Mouse (Mus musculus) heart, embryonic 11.5 days (tissue): ENCODE measurements around the gene Tnp2. TPM values are rescaled to one million over a fixed set of nuclear protein-coding genes. Genes with fewer than 3 reads are reported as not detected.

Experiments used
- ATAC-seq: fragments of 200-750 bp; cut with Nextera tagmentation; replicated peaks from 2 replicates; pipeline ENCODE4 v1.8.0; 2017; ENCODE audit warnings: moderate library complexity; ENCODE audit not compliant: insufficient number of reproducible peaks, low FRiP score, low TSS enrichment
- H3K27ac ChIP-seq: fragments of 300-500 bp; sonication (generic); 2 replicates; pipeline ENCODE4 v1.5.1; 2014; ENCODE audit warnings: mild to moderate bottlenecking, low read depth, low read length
- H3K27me3 ChIP-seq: fragments of 300-500 bp; sonication (generic); 2 replicates; pipeline ENCODE4 v1.6.1; 2014; ENCODE audit warnings: mild to moderate bottlenecking, low read length, mixed read lengths; ENCODE audit not compliant: control insufficient read depth, insufficient read depth
- H3K36me3 ChIP-seq: fragments of 300-500 bp; sonication (generic); 2 replicates; pipeline ENCODE4 v1.6.1; 2014; ENCODE audit warnings: mild to moderate bottlenecking, low read length, moderate library complexity, mixed read lengths; ENCODE audit not compliant: control insufficient read depth, insufficient read depth
- H3K4me1 ChIP-seq: fragments of 300-500 bp; sonication (generic); 2 replicates; pipeline ENCODE4 v1.6.1; 2014; ENCODE audit warnings: low read length; ENCODE audit not compliant: control insufficient read depth, insufficient read depth
- H3K4me2 ChIP-seq: fragments of 300-500 bp; sonication (generic); 2 replicates; pipeline ENCODE4 v1.6.1; 2014; ENCODE audit warnings: mild to moderate bottlenecking, moderate library complexity
- H3K4me3 ChIP-seq: fragments of 300-500 bp; sonication (generic); 2 replicates; pipeline ENCODE4 v1.5.1; 2014; ENCODE audit warnings: low read depth, low read length
- H3K9ac ChIP-seq: fragments of 300-500 bp; sonication (generic); 2 replicates; pipeline ENCODE4 v1.6.1; 2014; ENCODE audit warnings: mild to moderate bottlenecking, low read depth, low read length, moderate library complexity
- H3K9me3 ChIP-seq: fragments of 300-500 bp; sonication (generic); replicated peaks from 2 replicates; pipeline ENCODE4 v1.6.1; 2016; ENCODE audit warnings: low read length; ENCODE audit not compliant: control insufficient read depth
- WGBS: fragments of 180-500 bp; shearing (Covaris S2); extraction: QIAGEN DNeasy Blood & Tissue Kit; methylation state at CpG from one replicate; pipeline ENCODE4 v1.1.7; 2014; ENCODE audit not compliant: insufficient replicate concordance; 5-methylcytosine and 5-hydroxymethylcytosine counted together
- polyA plus RNA-seq: library from polyadenylated mRNA; unstranded; fragments of >200 nt; fragmentation: Nextera tagmentation; extraction: Ambion mirVana; gene quantifications from 2 replicates; pipeline ENCODE4 v1.2.1, GENCODE M21; 2014

Gene Tnp2
- polyA plus RNA-seq, 1 experiment from 2014 or later = not detected

DNA sequence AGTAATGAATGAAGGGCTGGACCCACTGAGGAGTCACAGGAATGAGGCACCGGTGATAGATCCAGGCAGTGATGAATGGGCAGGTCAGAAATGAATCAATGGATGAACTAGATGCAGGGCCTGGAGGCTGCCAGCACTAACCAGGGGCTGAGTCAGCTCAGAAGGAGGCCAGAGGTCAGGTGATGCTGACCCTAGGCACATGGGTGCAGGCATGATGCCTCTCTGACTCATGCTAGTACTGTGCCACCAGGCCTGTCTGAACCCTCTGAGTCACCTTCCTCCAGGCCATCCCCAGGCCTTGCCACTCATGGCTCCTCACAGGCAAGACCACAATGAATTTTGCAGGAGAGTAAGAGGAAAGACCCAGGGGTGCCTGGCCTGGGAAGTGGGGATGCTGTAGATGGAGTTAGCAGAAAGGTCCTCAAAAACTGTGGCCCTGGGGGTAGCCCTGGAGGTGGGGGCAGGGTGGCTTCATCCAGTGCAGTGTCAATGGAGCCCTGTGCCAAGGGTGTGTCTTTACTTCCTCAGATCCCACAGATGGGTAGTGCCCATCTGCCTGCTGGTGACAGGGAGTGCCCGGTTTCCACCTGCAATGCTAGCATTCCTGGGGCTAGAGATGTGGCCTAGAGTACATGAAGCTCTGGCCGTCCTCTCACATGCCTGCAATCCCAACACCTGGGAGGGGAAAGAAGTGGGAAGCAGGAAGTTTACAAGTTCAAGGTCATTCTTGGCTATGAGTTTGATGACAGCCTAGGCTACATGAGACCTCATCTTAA, 33.8 kb downstream of the Tnp2 start:
- H3K4me3 ChIP-seq = no peak overlapping the region
- H3K27me3 ChIP-seq = 0 out of 2 replicates have a peak, but pooled peaks cover 6% of the 10 kb centered on the region
- ATAC-seq = no peak
- H3K4me1 ChIP-seq = peaks cover 5% of the 10 kb centered on the region
- no peak overlapping the region for H3K9ac ChIP-seq
- H3K9me3 ChIP-seq = no peaks in the 10 kb centered on the region
- no peak overlapping the region for H3K27ac ChIP-seq
- WGBS = 79% methylated on average over 3 of the region's 3 CpGs
- no peaks in the 10 kb centered on the region for H3K36me3 ChIP-seq
- H3K4me2 ChIP-seq = no peak overlapping the region

DNA sequence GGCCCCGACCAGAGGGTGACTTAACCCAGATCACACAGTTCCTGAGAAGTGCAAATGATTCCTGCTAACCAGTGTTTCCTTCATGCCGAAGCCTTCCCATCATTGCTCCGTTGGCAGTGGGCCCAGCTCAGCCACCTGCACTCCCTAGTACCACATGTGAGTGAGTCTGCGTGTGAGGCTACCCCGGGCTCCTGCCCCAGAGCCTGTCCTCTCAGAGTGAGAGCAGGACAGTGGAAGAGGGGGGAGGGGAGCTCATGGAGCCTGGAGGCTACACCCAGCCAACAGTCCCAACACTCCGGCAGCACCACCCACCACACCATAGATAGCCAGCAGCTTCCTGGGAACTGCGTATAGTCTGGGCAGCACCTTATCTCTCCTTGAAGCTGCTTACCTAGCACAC, 38.6 kb downstream of the Tnp2 start:
- H3K27ac ChIP-seq = no peak overlapping the region

DNA sequence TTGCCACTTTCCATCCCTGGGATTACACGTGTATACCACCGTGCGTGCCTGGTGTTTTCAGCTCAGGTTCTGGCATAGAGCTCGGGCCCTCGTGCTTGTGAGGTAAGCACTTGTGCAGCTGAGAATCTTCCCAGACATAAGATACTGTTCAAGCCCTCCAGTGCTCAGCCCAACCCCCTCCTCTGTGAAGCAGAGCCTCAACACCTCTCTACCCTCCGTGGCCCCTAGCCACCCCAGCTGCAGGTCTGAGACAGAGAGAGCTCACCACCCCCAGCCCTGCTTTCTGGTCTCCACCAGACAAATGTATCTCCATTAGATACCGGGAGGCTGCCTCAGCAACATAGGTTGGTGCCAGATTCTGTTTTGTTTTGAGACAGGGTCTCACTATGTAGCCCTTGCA, 39.2 kb downstream of the Tnp2 start:
- WGBS = 34% methylated on average over 7 of the region's 7 CpGs
- peaks cover 14% of the 10 kb centered on the region for H3K4me1 ChIP-seq
- no peaks in the 10 kb centered on the region for H3K36me3 ChIP-seq
- no peak overlapping the region for H3K9ac ChIP-seq
- no peaks in the 10 kb centered on the region for H3K9me3 ChIP-seq
- H3K27ac ChIP-seq = no peak overlapping the region
- no peak for ATAC-seq
- no peaks in the 10 kb centered on the region for H3K27me3 ChIP-seq
- H3K4me3 ChIP-seq = no peak overlapping the region
- no peak overlapping the region for H3K4me2 ChIP-seq

More for the DNA sequence above, 38.6 kb downstream of the Tnp2 start:
- ATAC-seq = peak; percentile 41
- Histone ChIP-seq H3K4me2 (no peak overlapping the region), H3K36me3 (no peaks in the 10 kb centered on the region), H3K4me1 (peaks cover 14% of the 10 kb centered on the region), H3K9ac (no peak overlapping the region), H3K27me3 (no peaks in the 10 kb centered on the region), H3K4me3 (no peak overlapping the region), H3K9me3 (no peaks in the 10 kb centered on the region)
- 34% methylated on average over 7 of the region's 7 CpGs for WGBS

DNA sequence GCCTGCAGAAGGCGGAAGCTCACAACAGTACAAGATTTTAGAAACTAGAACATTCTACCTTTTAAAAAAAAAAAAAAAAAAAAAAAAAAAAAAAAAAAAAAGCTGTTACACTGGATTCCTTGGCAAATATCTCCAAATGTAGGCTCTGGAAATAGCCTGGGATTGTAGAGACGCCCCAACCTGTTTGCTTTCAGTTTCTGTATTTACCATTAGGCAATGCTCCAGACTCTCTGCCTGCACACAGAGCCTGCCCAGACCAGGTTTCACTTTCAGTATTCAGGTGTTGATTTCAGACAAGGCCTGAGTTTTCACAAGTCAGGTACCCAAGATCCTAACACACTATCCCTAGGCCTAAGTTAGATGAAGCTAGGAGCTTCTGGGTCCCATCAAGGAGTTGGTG, 47.4 kb downstream of the Tnp2 start:
- WGBS = 77% methylated on average over 2 of the region's 2 CpGs
- Histone ChIP-seq H3K4me1 (peaks cover 35% of the 10 kb centered on the region), H3K4me3 (no peak overlapping the region), H3K9ac (no peak overlapping the region), H3K27ac (no peak overlapping the region), H3K9me3 (no peaks in the 10 kb centered on the region), H3K4me2 (no peak overlapping the region), H3K36me3 (no peaks in the 10 kb centered on the region), H3K27me3 (no peaks in the 10 kb centered on the region)
- no peak for ATAC-seq

DNA sequence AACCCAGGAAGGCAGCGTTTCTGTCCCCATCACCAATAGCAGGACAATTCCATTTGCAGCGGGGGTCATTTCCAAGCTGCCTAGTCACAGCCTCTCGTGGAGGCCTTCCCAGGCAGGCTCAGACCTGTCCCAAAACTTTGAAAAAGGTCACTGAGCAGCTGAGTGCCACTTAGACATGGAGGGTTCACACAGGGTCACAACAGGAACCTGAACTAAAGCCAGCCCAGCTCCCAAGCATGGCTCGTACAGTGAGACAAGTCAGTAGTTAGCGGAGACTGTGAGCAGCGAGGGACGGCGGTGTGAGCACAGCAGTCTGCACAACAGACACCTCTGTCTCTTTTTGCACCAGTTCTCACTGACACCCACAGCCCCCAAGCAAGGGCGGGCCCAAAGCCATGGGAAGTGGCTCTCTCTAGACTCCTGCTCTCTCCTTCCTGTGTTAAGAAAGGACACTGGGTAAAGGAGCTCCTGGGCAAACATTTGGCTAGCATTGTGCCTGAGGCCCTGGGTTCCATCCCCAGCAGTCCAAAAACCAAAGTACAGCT, 48.5 kb downstream of the Tnp2 start:
- H3K4me2 ChIP-seq = no peak overlapping the region
- WGBS = 63% methylated on average over 9 of the region's 9 CpGs
- no peak for ATAC-seq
- 0 out of 2 replicates have a peak overlapping the region, but pooled peaks have one; percentile 36 for H3K9ac ChIP-seq
- H3K27me3 ChIP-seq = no peaks in the 10 kb centered on the region
- peaks cover 37% of the 10 kb centered on the region for H3K4me1 ChIP-seq
- H3K9me3 ChIP-seq = no peaks in the 10 kb centered on the region
- H3K27ac ChIP-seq = no peak overlapping the region
- no peaks in the 10 kb centered on the region for H3K36me3 ChIP-seq
- no peak overlapping the region for H3K4me3 ChIP-seq

DNA sequence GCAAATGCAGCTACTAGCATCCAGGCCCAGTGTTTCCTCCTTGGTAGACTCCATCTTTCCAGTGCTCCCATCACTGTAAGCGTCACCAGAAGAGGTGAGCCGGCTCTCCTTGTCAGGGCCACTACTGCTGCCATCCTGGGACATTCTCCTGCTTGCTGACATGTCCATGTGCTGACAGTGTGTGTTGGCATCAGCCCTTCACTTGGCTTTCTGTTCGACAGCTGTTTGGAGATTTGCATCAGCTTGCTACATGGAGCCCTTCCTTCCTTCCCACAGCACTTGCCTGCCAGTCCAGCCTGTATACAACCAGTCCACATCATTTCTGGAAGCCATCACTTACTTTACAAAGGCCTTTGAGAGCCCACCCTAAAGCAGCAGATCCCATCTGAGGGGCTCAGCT, 49.6 kb downstream of the Tnp2 start:
- WGBS = 77% methylated on average over 3 of the region's 3 CpGs
- ATAC-seq = no peak
- Histone ChIP-seq H3K4me1 (peaks cover 37% of the 10 kb centered on the region), H3K4me2 (no peak overlapping the region), H3K9ac (no peak overlapping the region), H3K27ac (no peak overlapping the region), H3K9me3 (no peaks in the 10 kb centered on the region), H3K4me3 (no peak overlapping the region), H3K27me3 (no peaks in the 10 kb centered on the region), H3K36me3 (no peaks in the 10 kb centered on the region)

Other genes starting within 250 kb of the Tnp2 start
- gene Dexi, start 245.6 kb downstream of the Tnp2 start, polyA plus RNA-seq = 14.3 and 16.3 TPM in 2 replicates
- 28.8 and 39.1 TPM in 2 replicates for gene Clec16a, start 243.3 kb downstream of the Tnp2 start, polyA plus RNA-seq
- 4.8 and 5.3 TPM in 2 replicates for gene Socs1, start 3.1 kb downstream of the Tnp2 start, polyA plus RNA-seq
- not detected in 2 replicates for gene Prm3, start 2.3 kb upstream of the Tnp2 start, polyA plus RNA-seq
- not detected in 2 replicates for gene Prm2, start 7.5 kb upstream of the Tnp2 start, polyA plus RNA-seq
- not detected in 2 replicates for gene Prm1, start 17.2 kb upstream of the Tnp2 start, polyA plus RNA-seq
- gene Gm11172, start 24.3 kb upstream of the Tnp2 start, polyA plus RNA-seq = not detected in 2 replicates
- gene Rmi2, start 46.4 kb upstream of the Tnp2 start, polyA plus RNA-seq = 2.7 and 2.9 TPM in 2 replicates